Mouse (Mus musculus): ENCODE results near the gene Nat10. TPM values are rescaled to one million over a fixed set of nuclear protein-coding genes. Genes with fewer than 3 reads are reported as not detected.
A peak's percentile ranks its signal among the peaks of the same experiment; 100 is the strongest.

The Nat10 gene
- polyA plus RNA-seq, 1 experiment = 35.5 TPM

GRCm38 (mm10) chr2:103747891-103748290 is 13.2 kb downstream of the Nat10 start:
- Histone ChIP-seq H3K27ac (ENCODE audit: insufficient read depth, low read length) (no peak overlapping the region), H3K4me1 (ENCODE audit: control insufficient read depth, insufficient read depth, insufficient read length) (no peaks in the 10 kb centered on the region), H3K27me3 (ENCODE audit: control insufficient read depth, insufficient read depth, low read length) (no peaks in the 10 kb centered on the region), H3K4me3 (ENCODE audit: extremely low read depth, insufficient read depth, insufficient read length) (no peak overlapping the region), H3K36me3 (ENCODE audit: control insufficient read depth, insufficient read depth, low read length) (peaks cover 17% of the 10 kb centered on the region)
- TF ChIP-seq CTCF (IDR thresholded peaks at IDR 0.05; ENCODE audit: extremely low read depth, insufficient read depth, insufficient read length, insufficient replicate concordance) (no peak), POLR2A (IDR thresholded peaks at IDR 0.05; ENCODE audit: low read depth, low read length) (no peak)
- no peak for DNase-seq (ENCODE audit: low read depth in 1 of 2, low spot score in 2 of 2)
- 94% methylated on average over 9 of the region's 9 CpGs for WGBS

GRCm38 (mm10) chr2:103746761-103747160 is 14.3 kb downstream of the Nat10 start:
- no peaks in the 10 kb centered on the region for H3K27me3 ChIP-seq (ENCODE audit: control insufficient read depth, insufficient read depth, low read length)
- TF ChIP-seq CTCF (IDR thresholded peaks at IDR 0.05; ENCODE audit: extremely low read depth, insufficient read depth, insufficient read length, insufficient replicate concordance) (no peak), POLR2A (IDR thresholded peaks at IDR 0.05; ENCODE audit: low read depth, low read length) (no peak)
- H3K27ac ChIP-seq (ENCODE audit: insufficient read depth, low read length) = no peak overlapping the region
- H3K4me3 ChIP-seq (ENCODE audit: extremely low read depth, insufficient read depth, insufficient read length) = no peak overlapping the region
- H3K4me1 ChIP-seq (ENCODE audit: control insufficient read depth, insufficient read depth, insufficient read length) = no peaks in the 10 kb centered on the region
- WGBS = 91% methylated on average over 2 of the region's 2 CpGs
- DNase-seq (ENCODE audit: low read depth in 1 of 2, low spot score in 2 of 2) = no peak
- H3K36me3 ChIP-seq (ENCODE audit: control insufficient read depth, insufficient read depth, low read length) = peaks cover 12% of the 10 kb centered on the region

GRCm38 (mm10) chr2:103746096-103746495 is 15.0 kb downstream of the Nat10 start:
- WGBS = 84% methylated on average over 2 of the region's 2 CpGs
- Histone ChIP-seq H3K36me3 (ENCODE audit: control insufficient read depth, insufficient read depth, low read length) (peaks cover 11% of the 10 kb centered on the region), H3K4me3 (ENCODE audit: extremely low read depth, insufficient read depth, insufficient read length) (no peak overlapping the region), H3K4me1 (ENCODE audit: control insufficient read depth, insufficient read depth, insufficient read length) (no peaks in the 10 kb centered on the region), H3K27me3 (ENCODE audit: control insufficient read depth, insufficient read depth, low read length) (no peaks in the 10 kb centered on the region), H3K27ac (ENCODE audit: insufficient read depth, low read length) (no peak overlapping the region)
- no peak for TF ChIP-seq CTCF (IDR thresholded peaks at IDR 0.05; ENCODE audit: extremely low read depth, insufficient read depth, insufficient read length, insufficient replicate concordance)
- TF ChIP-seq POLR2A (IDR thresholded peaks at IDR 0.05; ENCODE audit: low read depth, low read length) = no peak
- DNase-seq (ENCODE audit: low read depth in 1 of 2, low spot score in 2 of 2) = no peak

- TF ChIP-seq CTCF (IDR thresholded peaks at IDR 0.05; ENCODE audit: extremely low read depth, insufficient read depth, insufficient read length, insufficient replicate concordance) (no peak), POLR2A (IDR thresholded peaks at IDR 0.05; ENCODE audit: low read depth, low read length) (no peak)
- 88% methylated on average over 5 of the region's 5 CpGs for WGBS
- no peaks in the 10 kb centered on the region for H3K27me3 ChIP-seq (ENCODE audit: control insufficient read depth, insufficient read depth, low read length)
- no peak overlapping the region for H3K4me3 ChIP-seq (ENCODE audit: extremely low read depth, insufficient read depth, insufficient read length)
- DNase-seq (ENCODE audit: low read depth in 1 of 2, low spot score in 2 of 2) = no peak
- H3K4me1 ChIP-seq (ENCODE audit: control insufficient read depth, insufficient read depth, insufficient read length) = no peaks in the 10 kb centered on the region
- no peak overlapping the region for H3K27ac ChIP-seq (ENCODE audit: insufficient read depth, low read length)
- peaks cover 15% of the 10 kb centered on the region for H3K36me3 ChIP-seq (ENCODE audit: control insufficient read depth, insufficient read depth, low read length)
Measured at GRCm38 (mm10) chr2:103745481-103745880, 15.6 kb downstream of the Nat10 start.

- no peaks in the 10 kb centered on the region for H3K27me3 ChIP-seq (ENCODE audit: control insufficient read depth, insufficient read depth, low read length)
- H3K36me3 ChIP-seq (ENCODE audit: control insufficient read depth, insufficient read depth, low read length) = peaks cover 21% of the 10 kb centered on the region
- DNase-seq (ENCODE audit: low read depth in 1 of 2, low spot score in 2 of 2) = peak; percentile 30 to 56
- no peak overlapping the region for H3K27ac ChIP-seq (ENCODE audit: insufficient read depth, low read length)
- H3K4me3 ChIP-seq (ENCODE audit: extremely low read depth, insufficient read depth, insufficient read length) = no peak overlapping the region
- WGBS = 81% methylated on average over 7 of the region's 7 CpGs
- H3K4me1 ChIP-seq (ENCODE audit: control insufficient read depth, insufficient read depth, insufficient read length) = no peaks in the 10 kb centered on the region
- TF ChIP-seq CTCF (IDR thresholded peaks at IDR 0.05; ENCODE audit: extremely low read depth, insufficient read depth, insufficient read length, insufficient replicate concordance) = peak; percentile 76; the same call in 1 of the 2 replicates
- no peak for TF ChIP-seq POLR2A (IDR thresholded peaks at IDR 0.05; ENCODE audit: low read depth, low read length)
Measured at GRCm38 (mm10) chr2:103743988-103744387, 17.1 kb downstream of the Nat10 start.

- Histone ChIP-seq H3K27ac (ENCODE audit: insufficient read depth, low read length) (no peak overlapping the region), H3K4me1 (ENCODE audit: control insufficient read depth, insufficient read depth, insufficient read length) (no peaks in the 10 kb centered on the region), H3K27me3 (ENCODE audit: control insufficient read depth, insufficient read depth, low read length) (no peaks in the 10 kb centered on the region), H3K36me3 (ENCODE audit: control insufficient read depth, insufficient read depth, low read length) (peaks cover 24% of the 10 kb centered on the region), H3K4me3 (ENCODE audit: extremely low read depth, insufficient read depth, insufficient read length) (no peak overlapping the region)
- DNase-seq (ENCODE audit: low read depth in 1 of 2, low spot score in 2 of 2) = no peak
- TF ChIP-seq CTCF (IDR thresholded peaks at IDR 0.05; ENCODE audit: extremely low read depth, insufficient read depth, insufficient read length, insufficient replicate concordance) (no peak), POLR2A (IDR thresholded peaks at IDR 0.05; ENCODE audit: low read depth, low read length) (no peak)
- WGBS = 94% methylated on average over 2 of the region's 2 CpGs
Measured at GRCm38 (mm10) chr2:103743536-103743935, 17.5 kb downstream of the Nat10 start.

GRCm38 (mm10) chr2:103742821-103743220 is 18.2 kb downstream of the Nat10 start:
- no peaks in the 10 kb centered on the region for H3K27me3 ChIP-seq (ENCODE audit: control insufficient read depth, insufficient read depth, low read length)
- WGBS = 98% methylated on average over 6 of the region's 6 CpGs
- H3K4me1 ChIP-seq (ENCODE audit: control insufficient read depth, insufficient read depth, insufficient read length) = no peaks in the 10 kb centered on the region
- H3K4me3 ChIP-seq (ENCODE audit: extremely low read depth, insufficient read depth, insufficient read length) = no peak overlapping the region
- no peak overlapping the region for H3K27ac ChIP-seq (ENCODE audit: insufficient read depth, low read length)
- DNase-seq (ENCODE audit: low read depth in 1 of 2, low spot score in 2 of 2) = no peak
- peaks cover 20% of the 10 kb centered on the region for H3K36me3 ChIP-seq (ENCODE audit: control insufficient read depth, insufficient read depth, low read length)
- TF ChIP-seq CTCF (IDR thresholded peaks at IDR 0.05; ENCODE audit: extremely low read depth, insufficient read depth, insufficient read length, insufficient replicate concordance) (no peak), POLR2A (IDR thresholded peaks at IDR 0.05; ENCODE audit: low read depth, low read length) (no peak)

Measured in spleen, adult 2 months (tissue).